ENCODE assay signal across 12 mouse cellular contexts in genomic region chr19:17244544-17244943, GRCm38 (mm10).
DNase-seq lines count a peak whose midpoint lies in the region.
"Had no signal": no experiment of that assay in that cellular context is flagged by ENCODE, and none has a peak within 500 bp of the region (broad histone marks: within the 10 kb centered on the region; RNA-seq: fewer than 3 reads in every experiment).

No protein-coding gene starts in this region.

- peak; percentile 76 for DNase-seq in heart, adult 11 months
- no peak for DNase-seq in heart, postnatal 4 days
- DNase-seq in kidney, postnatal 14 days: peak; percentile 10
- DNase-seq in kidney, adult 18-20 months: no peak
- peak; percentile 21 for DNase-seq in forelimb bud, embryonic 11.5 days (ENCODE audit: low read depth, low spot score)
- DNase-seq in adipocyte (ENCODE audit: low spot score): no peak
- DNase-seq: adrenal gland, adult 2 months; adrenal gland, postnatal 25 days; cerebellum, adult 2 months; gastrocnemius, adult 2 months; gastrocnemius, postnatal 25 days; heart, postnatal 36 days had no signal

Comparison
In these comparisons a context has a peak if more than half of its experiments do, and no peak if none do; other contexts are left out.
1. DNase-seq: peak in heart, adult 11 months (single experiment), kidney, postnatal 14 days (single experiment) and forelimb bud, embryonic 11.5 days (single experiment); none in heart, postnatal 4 days (single experiment), kidney, adult 18-20 months (single experiment) and adipocyte (single experiment).